Mouse (Mus musculus): ENCODE data around the gene Vps52. TPM values are rescaled to one million over a fixed set of nuclear protein-coding genes. Genes with fewer than 3 reads are reported as not detected.
"Not testable (repeated sequence)": the region's sequence is repeated elsewhere in the genome, so short reads cannot be mapped to it uniquely, and the experiment has no call there.

Gene Vps52
- polyA plus RNA-seq, 1 experiment from 2014 or later = 21.9 TPM

DNA sequence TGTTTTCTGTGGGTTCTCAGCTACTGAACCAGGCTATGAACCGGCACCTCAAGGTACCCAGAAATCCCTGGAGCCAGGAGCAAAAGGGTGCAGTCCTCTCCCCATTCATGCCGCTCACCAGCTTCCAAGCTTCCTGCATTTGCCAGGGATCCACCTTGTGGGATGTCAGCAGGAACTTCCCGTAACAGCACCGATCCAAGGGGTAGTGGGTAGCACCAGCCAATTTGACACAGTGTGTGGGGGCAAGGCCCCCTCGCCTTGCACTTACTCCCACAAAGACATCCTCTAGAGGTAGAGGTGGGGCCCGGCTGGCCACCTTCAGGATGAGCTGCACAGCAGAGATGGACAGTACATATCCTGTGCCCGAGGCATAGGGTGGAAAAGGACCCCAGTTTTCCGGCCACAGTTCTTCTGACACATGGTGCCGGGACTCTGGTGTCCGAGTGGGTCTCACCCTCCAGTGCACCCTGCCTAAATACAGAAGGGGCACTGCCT is 5.4 kb upstream of the Vps52 start:
- ATAC-seq (ENCODE audit: low read depth) = no peak
- H3K4me3 ChIP-seq (ENCODE audit: low read depth, low read length) = no peak overlapping the region; the same call in 1 of the 2 replicates
- H3K4me2 ChIP-seq (ENCODE audit: low read depth, low read length) = peak overlapping the region; percentile 88
- peaks cover 16% of the 10 kb centered on the region for H3K36me3 ChIP-seq (ENCODE audit: control insufficient read depth, insufficient read depth)
- H3K9me3 ChIP-seq (replicated peaks; ENCODE audit: control insufficient read depth, low read length) = no peaks in the 10 kb centered on the region
- no peaks in the 10 kb centered on the region for H3K27me3 ChIP-seq (ENCODE audit: control insufficient read depth, insufficient read depth, low read depth, low read length)
- WGBS (ENCODE audit: insufficient replicate concordance) = 74% methylated on average over 10 of the region's 10 CpGs
- H3K9ac ChIP-seq (ENCODE audit: low read depth, low read length) = no peak overlapping the region; the same call in 1 of the 2 replicates
- H3K27ac ChIP-seq (ENCODE audit: low read length) = no peak overlapping the region
- peaks cover 45% of the 10 kb centered on the region for H3K4me1 ChIP-seq (ENCODE audit: control insufficient read depth, low read depth, low read length)

GRCm38 (mm10) chr17:33951021-33951946 is 4.3 kb upstream of the Vps52 start, which contains the start of gene B3galt4:
TSS of gene B3galt4 (minus strand) at chr17:33951488.
- Histone ChIP-seq H3K4me3 (ENCODE audit: low read depth, low read length) (peak within 1 kb of the TSS; percentile 65), H3K36me3 (ENCODE audit: control insufficient read depth, insufficient read depth) (peaks cover 16% of the 10 kb centered on the region), H3K4me2 (ENCODE audit: low read depth, low read length) (peak within 1 kb of the TSS; percentile 88), H3K4me1 (ENCODE audit: control insufficient read depth, low read depth, low read length) (peaks cover 45% of the 10 kb centered on the region), H3K9me3 (replicated peaks; ENCODE audit: control insufficient read depth, low read length) (no peaks in the 10 kb centered on the region), H3K27ac (ENCODE audit: low read length) (peak within 1 kb of the TSS; percentile 82), H3K27me3 (ENCODE audit: control insufficient read depth, insufficient read depth, low read depth, low read length) (no peaks in the 10 kb centered on the region), H3K9ac (ENCODE audit: low read depth, low read length) (peak within 1 kb of the TSS; percentile 67)
- ATAC-seq (ENCODE audit: low read depth) = peak; percentile 56
- under 1% methylated on average over 45 of the region's 45 CpGs for WGBS (ENCODE audit: insufficient replicate concordance)

GRCm38 (mm10) chr17:33952015-33952414 is 3.6 kb upstream of the Vps52 start:
- Histone ChIP-seq H3K4me2 (ENCODE audit: low read depth, low read length) (peak overlapping the region; percentile 88), H3K27ac (ENCODE audit: low read length) (peak overlapping the region; percentile 82), H3K4me3 (ENCODE audit: low read depth, low read length) (peak overlapping the region; percentile 65), H3K9ac (ENCODE audit: low read depth, low read length) (peak overlapping the region; percentile 67; the same call in 1 of the 2 replicates), H3K36me3 (ENCODE audit: control insufficient read depth, insufficient read depth) (peaks cover 16% of the 10 kb centered on the region), H3K4me1 (ENCODE audit: control insufficient read depth, low read depth, low read length) (peaks cover 50% of the 10 kb centered on the region)
- not testable (repeated sequence) for H3K9me3 ChIP-seq (replicated peaks; ENCODE audit: control insufficient read depth, low read length); H3K27me3 ChIP-seq (ENCODE audit: control insufficient read depth, insufficient read depth, low read depth, low read length); ATAC-seq (ENCODE audit: low read depth)
- 63% methylated on average over 13 of the region's 13 CpGs for WGBS (ENCODE audit: insufficient replicate concordance)

GRCm38 (mm10) chr17:33952879-33953278 is 2.7 kb upstream of the Vps52 start:
- WGBS (ENCODE audit: insufficient replicate concordance) = 72% methylated on average over 4 of the region's 4 CpGs
- peaks cover 16% of the 10 kb centered on the region for H3K36me3 ChIP-seq (ENCODE audit: control insufficient read depth, insufficient read depth)
- peak overlapping the region; percentile 91 for H3K9ac ChIP-seq (ENCODE audit: low read depth, low read length)
- H3K27me3 ChIP-seq (ENCODE audit: control insufficient read depth, insufficient read depth, low read depth, low read length) = no peaks in the 10 kb centered on the region
- H3K4me1 ChIP-seq (ENCODE audit: control insufficient read depth, low read depth, low read length) = peaks cover 50% of the 10 kb centered on the region
- peak overlapping the region; percentile 37 for H3K27ac ChIP-seq (ENCODE audit: low read length)
- peak overlapping the region; percentile 88 for H3K4me3 ChIP-seq (ENCODE audit: low read depth, low read length)
- H3K9me3 ChIP-seq (replicated peaks; ENCODE audit: control insufficient read depth, low read length) = no peaks in the 10 kb centered on the region
- peak overlapping the region; percentile 88 for H3K4me2 ChIP-seq (ENCODE audit: low read depth, low read length)
- ATAC-seq (ENCODE audit: low read depth) = no peak

DNA sequence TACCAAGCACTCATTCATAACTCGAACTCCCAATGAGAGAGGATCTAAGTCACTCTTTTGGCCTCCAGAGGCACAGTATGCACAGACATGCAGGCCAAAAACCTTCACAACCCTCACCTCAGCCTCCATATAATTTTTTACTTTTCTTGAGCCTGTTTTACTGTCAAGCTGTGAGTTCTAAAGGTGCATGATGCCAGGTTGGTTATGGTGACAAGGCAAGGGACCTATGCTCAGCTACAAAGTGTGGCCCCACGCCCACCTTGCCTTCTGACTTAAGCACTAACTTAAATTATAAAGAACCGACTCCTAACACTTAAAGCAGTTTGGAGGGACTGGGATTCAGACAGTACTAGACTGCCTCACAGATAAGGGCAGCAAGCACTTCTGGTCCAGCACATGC is 2.3 kb upstream of the Vps52 start:
- Histone ChIP-seq H3K4me2 (ENCODE audit: low read depth, low read length) (peak overlapping the region; percentile 88), H3K36me3 (ENCODE audit: control insufficient read depth, insufficient read depth) (peaks cover 16% of the 10 kb centered on the region), H3K4me3 (ENCODE audit: low read depth, low read length) (peak overlapping the region; percentile 88), H3K27ac (ENCODE audit: low read length) (peak overlapping the region; percentile 37), H3K9ac (ENCODE audit: low read depth, low read length) (peak overlapping the region; percentile 91), H3K4me1 (ENCODE audit: control insufficient read depth, low read depth, low read length) (peaks cover 50% of the 10 kb centered on the region), H3K27me3 (ENCODE audit: control insufficient read depth, insufficient read depth, low read depth, low read length) (no peaks in the 10 kb centered on the region), H3K9me3 (replicated peaks; ENCODE audit: control insufficient read depth, low read length) (no peaks in the 10 kb centered on the region)
- 50% methylated on average over 3 of the region's 3 CpGs for WGBS (ENCODE audit: insufficient replicate concordance)
- ATAC-seq (ENCODE audit: low read depth) = no peak

- H3K9me3 ChIP-seq (replicated peaks; ENCODE audit: control insufficient read depth, low read length) = no peaks in the 10 kb centered on the region
- peak overlapping the region; percentile 87 for H3K27ac ChIP-seq (ENCODE audit: low read length)
- no peaks in the 10 kb centered on the region for H3K27me3 ChIP-seq (ENCODE audit: control insufficient read depth, insufficient read depth, low read depth, low read length)
- peak overlapping the region; percentile 88 for H3K4me2 ChIP-seq (ENCODE audit: low read depth, low read length)
- H3K4me1 ChIP-seq (ENCODE audit: control insufficient read depth, low read depth, low read length) = peaks cover 50% of the 10 kb centered on the region
- WGBS (ENCODE audit: insufficient replicate concordance) = 15% methylated on average over 5 of the region's 5 CpGs
- H3K36me3 ChIP-seq (ENCODE audit: control insufficient read depth, insufficient read depth) = peaks cover 16% of the 10 kb centered on the region
- peak overlapping the region; percentile 88 for H3K4me3 ChIP-seq (ENCODE audit: low read depth, low read length)
- H3K9ac ChIP-seq (ENCODE audit: low read depth, low read length) = peak overlapping the region; percentile 91
- no peak for ATAC-seq (ENCODE audit: low read depth)
Measured at GRCm38 (mm10) chr17:33953961-33954565, 1.5 kb upstream of the Vps52 start.

- H3K36me3 ChIP-seq (ENCODE audit: control insufficient read depth, insufficient read depth) = peaks cover 17% of the 10 kb centered on the region
- peaks cover 50% of the 10 kb centered on the region for H3K4me1 ChIP-seq (ENCODE audit: control insufficient read depth, low read depth, low read length)
- H3K9me3 ChIP-seq (replicated peaks; ENCODE audit: control insufficient read depth, low read length) = no peaks in the 10 kb centered on the region
- WGBS (ENCODE audit: insufficient replicate concordance) = under 1% methylated on average over 33 of the region's 33 CpGs
- H3K27me3 ChIP-seq (ENCODE audit: control insufficient read depth, insufficient read depth, low read depth, low read length) = no peaks in the 10 kb centered on the region
- H3K4me2 ChIP-seq (ENCODE audit: low read depth, low read length) = peak overlapping the region; percentile 88
- H3K4me3 ChIP-seq (ENCODE audit: low read depth, low read length) = peak overlapping the region; percentile 88
- H3K9ac ChIP-seq (ENCODE audit: low read depth, low read length) = peak overlapping the region; percentile 91
- peak overlapping the region; percentile 87 for H3K27ac ChIP-seq (ENCODE audit: low read length)
- peak; percentile 4 for ATAC-seq (ENCODE audit: low read depth)
Measured at GRCm38 (mm10) chr17:33954646-33955554, 712 bp upstream of the Vps52 start.

DNA sequence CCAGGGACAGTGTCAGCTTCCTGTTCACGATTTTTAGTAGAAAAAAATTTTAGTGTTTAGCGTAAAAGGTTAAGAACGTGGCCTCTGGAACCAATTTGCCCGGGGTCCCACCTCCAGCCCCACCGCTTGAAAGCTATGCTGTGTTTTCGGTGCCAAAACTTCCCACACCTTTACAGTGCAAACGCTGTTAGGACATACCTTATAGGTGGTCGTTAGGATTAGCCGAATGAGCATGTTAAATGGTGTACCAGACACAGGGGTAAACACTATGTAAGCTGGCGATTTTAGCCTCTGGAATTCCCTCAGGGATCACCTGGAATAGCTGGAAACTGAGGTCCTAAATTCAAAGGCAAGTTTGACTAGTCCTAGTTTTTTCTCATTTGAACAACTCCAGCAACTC is 724 bp downstream of the Vps52 start:
- Histone ChIP-seq H3K9ac (ENCODE audit: low read depth, low read length) (peak overlapping the region; percentile 86), H3K27me3 (ENCODE audit: control insufficient read depth, insufficient read depth, low read depth, low read length) (no peaks in the 10 kb centered on the region), H3K36me3 (ENCODE audit: control insufficient read depth, insufficient read depth) (peaks cover 18% of the 10 kb centered on the region), H3K27ac (ENCODE audit: low read length) (peak overlapping the region; percentile 96; the same call in 1 of the 2 replicates), H3K4me3 (ENCODE audit: low read depth, low read length) (peak overlapping the region; percentile 88), H3K4me1 (ENCODE audit: control insufficient read depth, low read depth, low read length) (peaks cover 39% of the 10 kb centered on the region), H3K9me3 (replicated peaks; ENCODE audit: control insufficient read depth, low read length) (no peaks in the 10 kb centered on the region), H3K4me2 (ENCODE audit: low read depth, low read length) (peak overlapping the region; percentile 83)
- ATAC-seq (ENCODE audit: low read depth) = no peak
- 5% methylated on average over 10 of the region's 10 CpGs for WGBS (ENCODE audit: insufficient replicate concordance)

Data from liver, embryonic 16.5 days (tissue).